Mouse (Mus musculus): ENCODE measurements around the gene Socs4. TPM values are rescaled to one million over a fixed set of nuclear protein-coding genes. Genes with fewer than 3 reads are reported as not detected.
A peak's percentile ranks its signal among the peaks of the same experiment; 100 is the strongest.

Socs4 gene
- 20.1 and 20.6 TPM in 2 replicates for total RNA-seq (2021)
- long read RNA-seq, full-length matches to known transcripts = 4 of 5 reads
- long read RNA-seq, partial matches to known transcripts = 0 of 5 reads
- long read RNA-seq, other reads (novel, unspliced or antisense) = 1 of 5 reads

- DNase-seq = peak; percentile 96
Measured at GRCm38 (mm10) chr14:47276637-47277393, at the start of gene Socs4, which contains the start of gene Wdhd1. Gene Socs4 (plus strand): TSS chr14:47276931. Gene Wdhd1 (minus strand): TSS chr14:47276857.

GRCm38 (mm10) chr14:47229796-47230376, 46.8 kb upstream of the Socs4 start:
- no peak for DNase-seq

- no peak for DNase-seq
Measured at GRCm38 (mm10) chr14:47233602-47234001, 43.1 kb upstream of the Socs4 start.

GRCm38 (mm10) chr14:47234032-47234431, 42.7 kb upstream of the Socs4 start:
- no peak for DNase-seq

- DNase-seq = no peak
Measured at GRCm38 (mm10) chr14:47234526-47235250, 42.0 kb upstream of the Socs4 start.

- no peak for DNase-seq
Measured at GRCm38 (mm10) chr14:47236491-47236890, 40.2 kb upstream of the Socs4 start.

GRCm38 (mm10) chr14:47237286-47237685, 39.4 kb upstream of the Socs4 start:
- DNase-seq = no peak

GRCm38 (mm10) chr14:47240600-47240999, 36.1 kb upstream of the Socs4 start:
- DNase-seq = no peak

- no peak for DNase-seq
Measured at GRCm38 (mm10) chr14:47241046-47241445, 35.7 kb upstream of the Socs4 start.

GRCm38 (mm10) chr14:47242753-47243152, 34.0 kb upstream of the Socs4 start:
- DNase-seq = no peak

- peak; percentile 15 for DNase-seq
Measured at GRCm38 (mm10) chr14:47249839-47250238, 26.9 kb upstream of the Socs4 start.

GRCm38 (mm10) chr14:47264866-47265265, 11.9 kb upstream of the Socs4 start:
- no peak for DNase-seq

- DNase-seq = no peak
Measured at GRCm38 (mm10) chr14:47265829-47266228, 10.9 kb upstream of the Socs4 start.

GRCm38 (mm10) chr14:47269056-47269455, 7.7 kb upstream of the Socs4 start:
- no peak for DNase-seq

GRCm38 (mm10) chr14:47269706-47270105, 7.0 kb upstream of the Socs4 start:
- no peak for DNase-seq

- no peak for DNase-seq
Measured at GRCm38 (mm10) chr14:47273751-47274150, 3.0 kb upstream of the Socs4 start.

- no peak for DNase-seq
Measured at GRCm38 (mm10) chr14:47275417-47275816, 1.3 kb upstream of the Socs4 start.

- no peak for DNase-seq
Measured at GRCm38 (mm10) chr14:47276036-47276603, 611 bp upstream of the Socs4 start.

GRCm38 (mm10) chr14:47279058-47279457, 2.3 kb downstream of the Socs4 start:
- no peak for DNase-seq

GRCm38 (mm10) chr14:47281535-47281934, 4.8 kb downstream of the Socs4 start:
- DNase-seq = no peak

GRCm38 (mm10) chr14:47283568-47283967, 6.8 kb downstream of the Socs4 start:
- DNase-seq = no peak

- DNase-seq = no peak
Measured at GRCm38 (mm10) chr14:47285271-47285670, 8.5 kb downstream of the Socs4 start.

- DNase-seq = no peak
Measured at GRCm38 (mm10) chr14:47286215-47286614, 9.5 kb downstream of the Socs4 start.

Data from adrenal gland, postnatal 25 days (tissue).